Mouse (Mus musculus): ENCODE measurements at regions not wholly inside any gene's neighbourhood (a gene's known extent, or its start where the extent isn't known, plus 50 kb on each side); places are given as distances from the start of the nearest gene placed in this dataset.

DNA sequence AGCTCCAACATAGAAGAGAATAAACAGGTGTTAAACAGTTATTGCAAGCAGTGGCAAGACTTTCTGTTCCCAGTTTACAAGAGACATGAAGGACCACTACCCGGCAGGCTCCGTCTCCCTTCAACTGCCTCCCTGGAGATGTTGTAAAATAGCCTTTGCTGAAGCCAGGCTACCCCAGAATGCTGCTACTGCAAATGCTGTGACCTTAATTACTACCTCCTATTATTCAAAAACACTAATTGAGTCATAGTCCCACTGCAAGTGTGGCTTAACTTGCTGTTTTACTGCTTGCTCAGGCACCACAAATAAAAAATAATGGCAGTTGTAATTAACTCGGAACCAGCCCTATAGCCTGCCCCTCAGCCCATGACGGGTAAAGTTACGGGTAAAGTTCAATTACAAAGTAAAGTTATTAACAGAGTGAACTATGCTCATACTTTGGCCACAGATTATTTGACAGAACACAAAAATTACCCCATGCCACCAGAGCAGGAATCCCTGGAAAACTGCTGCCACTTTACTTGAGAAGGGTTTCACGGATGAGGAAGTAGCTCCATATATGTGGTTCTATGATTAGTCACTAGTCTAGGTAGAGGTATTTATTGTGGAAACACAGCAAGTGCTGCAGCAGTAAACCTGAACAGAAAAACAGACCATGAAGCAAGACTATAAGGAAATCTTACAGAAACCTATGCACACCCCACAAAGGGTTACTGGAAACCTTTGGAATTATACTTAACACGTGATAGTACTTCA lies 267.6 kb downstream of the Rnf152 start:
- TF ChIP-seq CTCF (IDR thresholded peaks at IDR 0.05; ENCODE audit: low read depth, low read length) = no peak
- TF ChIP-seq GATA1 (IDR thresholded peaks at IDR 0.05; ENCODE audit: borderline replicate concordance, low read length) = no peak
